Comparison of ENCODE assay signal across 8 mouse cellular contexts in genomic region chr8:122575286-122575685, GRCm38 (mm10). TPM values are rescaled to one million over a fixed set of nuclear protein-coding genes. Genes with fewer than 3 reads are reported as not detected.
DNase-seq lines count a peak whose midpoint lies in the region; ATAC-seq and TF ChIP-seq lines count a peak whose summit lies in the region.

No protein-coding gene starts in this region.

- H3K4me2 ChIP-seq in forebrain, embryonic 11.5 days (ENCODE audit: low read depth, low read length, severe bottlenecking), result no peak overlapping the region
- peak overlapping the region; percentile 55 for H3K4me2 ChIP-seq in CH12.LX (ENCODE audit: insufficient read depth, low read depth, poor library complexity, severe bottlenecking)
- peak overlapping the region; percentile 66 for H3K4me2 ChIP-seq in forebrain, postnatal 0 days (ENCODE audit: low read depth)
- H3K4me2 ChIP-seq in liver, embryonic 15.5 days, result peak overlapping the region; percentile 98

- TF ChIP-seq POLR2A in CH12.LX (IDR thresholded peaks at IDR 0.05; ENCODE audit: low read depth, low read length), result no peak

- intact Hi-C loops in left cerebral cortex, postnatal 25 days (cut with DNase I), result no loop called here

- peaks cover 85% of the 10 kb centered on the region for H3K4me1 ChIP-seq in forebrain, embryonic 10.5 days
- H3K4me1 ChIP-seq in forebrain, embryonic 11.5 days (replicated peaks; ENCODE audit: control insufficient read depth, insufficient read depth, low read length), result peaks cover 24% of the 10 kb centered on the region
- peaks cover 13 to 39% of the 10 kb centered on the region in 2 experiments for H3K4me1 ChIP-seq in CH12.LX (ENCODE audit: control insufficient read depth in 1 of 2, insufficient read depth in 2 of 2)
- peaks cover 20% of the 10 kb centered on the region for H3K4me1 ChIP-seq in forebrain, postnatal 0 days (ENCODE audit: insufficient read depth)
- H3K4me1 ChIP-seq in liver, embryonic 15.5 days (replicated peaks), result peaks cover 71% of the 10 kb centered on the region

- TF ChIP-seq EP300 in CH12.LX (IDR thresholded peaks at IDR 0.05; ENCODE audit: low read length), result no peak

- WGBS in forebrain, embryonic 10.5 days, result 78% methylated on average over 8 of the region's 8 CpGs
- WGBS in forebrain, embryonic 11.5 days, result 73% methylated on average over 8 of the region's 8 CpGs
- WGBS in forebrain, postnatal 0 days, result 82% methylated on average over 8 of the region's 8 CpGs
- WGBS in liver, embryonic 15.5 days (ENCODE audit: insufficient replicate concordance), result 12% methylated on average over 8 of the region's 8 CpGs

- no peak for ATAC-seq in forebrain, embryonic 11.5 days (replicated peaks; ENCODE audit: low FRiP score)
- ATAC-seq in forebrain, postnatal 0 days, result no peak
- ATAC-seq in liver, embryonic 15.5 days (ENCODE audit: insufficient read depth), result no peak; the same call in 1 of the 2 replicates

- dilution Hi-C loops in CH12.LX (cut with MboI; ENCODE audit: extremely low pct_ligation_motif_present, extremely low pct_unique_long_range_greater_than_20kb, low sequenced_read_pairs), result no loop called here

- H3K9me3 ChIP-seq in forebrain, embryonic 10.5 days, result peaks cover 2% of the 10 kb centered on the region; the same call in 1 of the 2 replicates
- no peaks in the 10 kb centered on the region for H3K9me3 ChIP-seq in forebrain, embryonic 11.5 days (ENCODE audit: control insufficient read depth, low read length)
- no peaks in the 10 kb centered on the region for H3K9me3 ChIP-seq in CH12.LX (replicated peaks; ENCODE audit: low read length)
- no peaks in the 10 kb centered on the region for H3K9me3 ChIP-seq in forebrain, postnatal 0 days (ENCODE audit: low read length)
- H3K9me3 ChIP-seq in liver, embryonic 15.5 days (replicated peaks), result no peaks in the 10 kb centered on the region

- H3K27me3 ChIP-seq in forebrain, embryonic 10.5 days (ENCODE audit: poor library complexity, severe bottlenecking), result no peaks in the 10 kb centered on the region
- no peaks in the 10 kb centered on the region for H3K27me3 ChIP-seq in forebrain, embryonic 11.5 days (ENCODE audit: control insufficient read depth, insufficient read depth, low read length)
- no peaks in the 10 kb centered on the region for H3K27me3 ChIP-seq in CH12.LX (replicated peaks)
- no peaks in the 10 kb centered on the region for H3K27me3 ChIP-seq in forebrain, postnatal 0 days (ENCODE audit: insufficient read depth, low read length)
- H3K27me3 ChIP-seq in liver, embryonic 15.5 days, result no peaks in the 10 kb centered on the region; the same call in 1 of the 2 replicates

- peak overlapping the region; percentile 77 for H3K4me3 ChIP-seq in forebrain, embryonic 10.5 days
- no peak overlapping the region for H3K4me3 ChIP-seq in forebrain, embryonic 11.5 days (ENCODE audit: low read depth, low read length)
- H3K4me3 ChIP-seq in CH12.LX (replicated peaks in 1 of 3; ENCODE audit: low read depth in 2 of 3, low read length in 2 of 3, poor library complexity in 1 of 3), result peak overlapping the region; percentile 76 to 91 (median 89)
- peak overlapping the region; percentile 53; the same call in 1 of the 2 replicates for H3K4me3 ChIP-seq in forebrain, postnatal 0 days (ENCODE audit: low read depth, low read length)
- H3K4me3 ChIP-seq in liver, embryonic 15.5 days (replicated peaks), result peak overlapping the region; percentile 73

- in situ Hi-C loops in CH12.LX (cut with MboI; ENCODE audit: low pct_ligation_motif_present, low pct_unique_long_range_greater_than_20kb, low sequenced_read_pairs), result no loop called here

- no peak for TF ChIP-seq RAD21 in CH12.LX (IDR thresholded peaks at IDR 0.05; ENCODE audit: low read depth, low read length)

- no peak for TF ChIP-seq CTCF in CH12.LX (conservative IDR thresholded peaks at IDR 0.05 in 1 of 2, IDR thresholded peaks at IDR 0.05 in 1 of 2; ENCODE audit: low read depth in 2 of 2, low read length in 2 of 2)
- TF ChIP-seq CTCF in forebrain, postnatal 0 days (IDR thresholded peaks at IDR 0.05; ENCODE audit: low read depth), result no peak

- no peak for DNase-seq in forebrain, embryonic 10.5 days (ENCODE audit: extremely low spot score, low spot score)
- no peak for DNase-seq in forebrain, embryonic 11.5 days (ENCODE audit: low spot score)
- DNase-seq in CH12.LX (ENCODE audit: extremely low read depth), result no peak
- DNase-seq in forebrain, postnatal 0 days, result no peak
- DNase-seq in ovary, adult 18-20 months (ENCODE audit: low spot score), result no peak
- no peak for DNase-seq in layer of hippocampus, adult 9-10 months (ENCODE audit: low spot score)
- DNase-seq in left cerebral cortex, postnatal 25 days (ENCODE audit: low spot score in 2 of 2), result no peak

- H3K36me3 ChIP-seq in forebrain, embryonic 10.5 days (replicated peaks), result peaks cover 51% of the 10 kb centered on the region
- H3K36me3 ChIP-seq in forebrain, embryonic 11.5 days (ENCODE audit: control insufficient read depth, insufficient read depth, low read length), result peaks cover 18% of the 10 kb centered on the region
- peaks cover 34 to 71% of the 10 kb centered on the region in 2 experiments for H3K36me3 ChIP-seq in CH12.LX (replicated peaks in 1 of 2; ENCODE audit: control insufficient read depth in 1 of 2, insufficient read depth in 1 of 2, low read length in 1 of 2)
- H3K36me3 ChIP-seq in forebrain, postnatal 0 days (ENCODE audit: insufficient read depth), result peaks cover 16% of the 10 kb centered on the region
- peaks cover 41% of the 10 kb centered on the region for H3K36me3 ChIP-seq in liver, embryonic 15.5 days (replicated peaks)

- peaks cover 17% of the 10 kb centered on the region for H3K79me2 ChIP-seq in CH12.LX (replicated peaks; ENCODE audit: control insufficient read depth, extremely low read depth, insufficient read depth, poor library complexity, severe bottlenecking)

- H3K9ac ChIP-seq in forebrain, embryonic 11.5 days (ENCODE audit: low read length), result no peak overlapping the region
- peak overlapping the region; percentile 70; the same call in 1 of the 2 replicates for H3K9ac ChIP-seq in CH12.LX (ENCODE audit: insufficient read depth, low read depth)
- H3K9ac ChIP-seq in forebrain, postnatal 0 days, result no peak overlapping the region
- peak overlapping the region; percentile 75 for H3K9ac ChIP-seq in liver, embryonic 15.5 days

- H3K27ac ChIP-seq in forebrain, embryonic 10.5 days, result peak overlapping the region; percentile 93; the same call in 1 of the 2 replicates
- H3K27ac ChIP-seq in forebrain, embryonic 11.5 days (ENCODE audit: low read depth, low read length), result no peak overlapping the region
- peak overlapping the region; percentile 29 for H3K27ac ChIP-seq in CH12.LX (ENCODE audit: insufficient read depth, low read depth)
- no peak overlapping the region for H3K27ac ChIP-seq in forebrain, postnatal 0 days (ENCODE audit: low read depth, low read length)
- H3K27ac ChIP-seq in liver, embryonic 15.5 days (replicated peaks), result peak overlapping the region; percentile 80

RNA-seq across cellular contexts. Expression of gene Aprt, which starts 1.4 kb away (rescaled TPM):
- 313 and 321 TPM in 2 replicates for polyA plus RNA-seq in forebrain, embryonic 10.5 days (2016; fragmentation: Nextera tagmentation; extraction: Ambion mirVana)
- polyA plus RNA-seq in forebrain, embryonic 11.5 days (2014; fragmentation: Nextera tagmentation; extraction: Ambion mirVana), result 235 and 251 TPM in 2 replicates
- total RNA-seq in CH12.LX (2012; rRNA removed) (524 and 653 TPM in 2 replicates), CH12.LX (2014; rRNA removed) (453 and 516 TPM in 2 replicates)
- 543 and 561 TPM in 2 replicates for polyA plus RNA-seq in CH12.LX (2012; ENCODE audit: insufficient read length, low read depth)
- total RNA-seq in forebrain, postnatal 0 days (2014; rRNA removed), result 132 and 163 TPM in 2 replicates
- polyA plus RNA-seq in forebrain, postnatal 0 days (2015; fragmentation: Nextera tagmentation; extraction: Ambion mirVana), result 226 and 260 TPM in 2 replicates
- polyA plus RNA-seq in liver, embryonic 15.5 days (2015; fragmentation: Nextera tagmentation; extraction: Ambion mirVana), result 187 and 214 TPM in 2 replicates
- total RNA-seq in left cerebral cortex, postnatal 25 days (2021), result 10 to 100 TPM; 56.6 to 60.4 TPM

RNA-seq across cellular contexts. Expression of gene Cdt1, which starts 7.5 kb away (rescaled TPM):
- polyA plus RNA-seq in forebrain, embryonic 10.5 days (2016; fragmentation: Nextera tagmentation; extraction: Ambion mirVana), result 73.2 and 79.8 TPM in 2 replicates
- 57.9 and 59.6 TPM in 2 replicates for polyA plus RNA-seq in forebrain, embryonic 11.5 days (2014; fragmentation: Nextera tagmentation; extraction: Ambion mirVana)
- total RNA-seq in CH12.LX (2012; rRNA removed) (50.0 and 53.7 TPM in 2 replicates), CH12.LX (2014; rRNA removed) (46.0 and 54.2 TPM in 2 replicates)
- polyA plus RNA-seq in CH12.LX (2012; ENCODE audit: insufficient read length, low read depth), result 57.6 and 67.3 TPM in 2 replicates
- 11.5 and 14.9 TPM in 2 replicates for total RNA-seq in forebrain, postnatal 0 days (2014; rRNA removed)
- 6.1 and 6.5 TPM in 2 replicates for polyA plus RNA-seq in forebrain, postnatal 0 days (2015; fragmentation: Nextera tagmentation; extraction: Ambion mirVana)
- 45.9 and 46.0 TPM in 2 replicates for polyA plus RNA-seq in liver, embryonic 15.5 days (2015; fragmentation: Nextera tagmentation; extraction: Ambion mirVana)
- 1 to 10 TPM; 1.7 to 3.1 TPM for total RNA-seq in left cerebral cortex, postnatal 25 days (2021)

RNA-seq across cellular contexts. Expression of gene Piezo1, which starts 24.2 kb away (rescaled TPM):
- polyA plus RNA-seq in forebrain, embryonic 10.5 days (2016; fragmentation: Nextera tagmentation; extraction: Ambion mirVana), result 6.1 and 8.8 TPM in 2 replicates
- 5.8 and 5.9 TPM in 2 replicates for polyA plus RNA-seq in forebrain, embryonic 11.5 days (2014; fragmentation: Nextera tagmentation; extraction: Ambion mirVana)
- total RNA-seq in CH12.LX (2012; rRNA removed), result 52.1 and 59.7 TPM in 2 replicates
- total RNA-seq in CH12.LX (2014; rRNA removed), result 15.1 and 21.1 TPM in 2 replicates
- polyA plus RNA-seq in CH12.LX (2012; ENCODE audit: insufficient read length, low read depth), result 26.5 and 41.6 TPM in 2 replicates
- total RNA-seq in forebrain, postnatal 0 days (2014; rRNA removed), result 11.6 and 15.1 TPM in 2 replicates
- polyA plus RNA-seq in forebrain, postnatal 0 days (2015; fragmentation: Nextera tagmentation; extraction: Ambion mirVana), result 1.2 and 1.4 TPM in 2 replicates
- 12.4 and 17.4 TPM in 2 replicates for polyA plus RNA-seq in liver, embryonic 15.5 days (2015; fragmentation: Nextera tagmentation; extraction: Ambion mirVana)
- total RNA-seq in left cerebral cortex, postnatal 25 days (2021), result 1 to 10 TPM; 5.6 to 6.3 TPM

RNA-seq across cellular contexts. Expression of gene Galns, which starts 36.0 kb away (rescaled TPM):
- polyA plus RNA-seq in forebrain, embryonic 10.5 days (2016; fragmentation: Nextera tagmentation; extraction: Ambion mirVana), result 4.6 and 5.5 TPM in 2 replicates
- polyA plus RNA-seq in forebrain, embryonic 11.5 days (2014; fragmentation: Nextera tagmentation; extraction: Ambion mirVana), result 4.5 and 5.8 TPM in 2 replicates
- total RNA-seq in CH12.LX (2012; rRNA removed) (19.8 and 25.6 TPM in 2 replicates), CH12.LX (2014; rRNA removed) (13.2 and 16.4 TPM in 2 replicates)
- 23.5 and 25.6 TPM in 2 replicates for polyA plus RNA-seq in CH12.LX (2012; ENCODE audit: insufficient read length, low read depth)
- 8.8 and 12.8 TPM in 2 replicates for total RNA-seq in forebrain, postnatal 0 days (2014; rRNA removed)
- polyA plus RNA-seq in forebrain, postnatal 0 days (2015; fragmentation: Nextera tagmentation; extraction: Ambion mirVana), result 6.0 and 8.4 TPM in 2 replicates
- polyA plus RNA-seq in liver, embryonic 15.5 days (2015; fragmentation: Nextera tagmentation; extraction: Ambion mirVana), result 8.2 and 8.8 TPM in 2 replicates
- 1 to 10 TPM; 7.4 to 9.1 TPM for total RNA-seq in left cerebral cortex, postnatal 25 days (2021)

RNA-seq across cellular contexts. Expression of gene Trappc2l, which starts 36.2 kb away (rescaled TPM):
- 41.0 and 44.1 TPM in 2 replicates for polyA plus RNA-seq in forebrain, embryonic 10.5 days (2016; fragmentation: Nextera tagmentation; extraction: Ambion mirVana)
- polyA plus RNA-seq in forebrain, embryonic 11.5 days (2014; fragmentation: Nextera tagmentation; extraction: Ambion mirVana), result 39.3 and 49.9 TPM in 2 replicates
- total RNA-seq in CH12.LX (2012; rRNA removed) (64.2 and 67.0 TPM in 2 replicates), CH12.LX (2014; rRNA removed) (10.1 and 15.7 TPM in 2 replicates)
- 36.0 and 38.8 TPM in 2 replicates for polyA plus RNA-seq in CH12.LX (2012; ENCODE audit: insufficient read length, low read depth)
- total RNA-seq in forebrain, postnatal 0 days (2014; rRNA removed), result 15.3 and 31.8 TPM in 2 replicates
- 137 and 157 TPM in 2 replicates for polyA plus RNA-seq in forebrain, postnatal 0 days (2015; fragmentation: Nextera tagmentation; extraction: Ambion mirVana)
- 24.2 and 33.1 TPM in 2 replicates for polyA plus RNA-seq in liver, embryonic 15.5 days (2015; fragmentation: Nextera tagmentation; extraction: Ambion mirVana)
- total RNA-seq in left cerebral cortex, postnatal 25 days (2021), result 10 to 100 TPM; 81.3 to 87.8 TPM

Comparison
In these comparisons a context has a peak if more than half of its experiments do, and no peak if none do; other contexts are left out.
1. H3K27ac ChIP-seq: peak in forebrain, embryonic 10.5 days (single experiment), CH12.LX (single experiment) and liver, embryonic 15.5 days (single experiment); none in forebrain, embryonic 11.5 days (single experiment) and forebrain, postnatal 0 days (single experiment).
2. H3K9ac ChIP-seq: peak in CH12.LX (single experiment) and liver, embryonic 15.5 days (single experiment); none in forebrain, embryonic 11.5 days (single experiment) and forebrain, postnatal 0 days (single experiment).